Mouse (Mus musculus): Measurements from ENCODE around the gene Ypel5. TPM values are rescaled to one million over a fixed set of nuclear protein-coding genes. Genes with fewer than 3 reads are reported as not detected.

Ypel5 gene
- polyA plus RNA-seq, 3 experiments from 2014 or later: 77.9 to 83.0 (median 79.6) TPM

GRCm38 (mm10) chr17:72844949-72845490, 8.8 kb downstream of the Ypel5 start:
- no peak for ATAC-seq

- no peak for ATAC-seq
These were observed 9.3 kb downstream of the Ypel5 start for GRCm38 (mm10) chr17:72845521-72845920.

GRCm38 (mm10) chr17:72855298-72855697, 19.0 kb downstream of the Ypel5 start:
- ATAC-seq: no peak

GRCm38 (mm10) chr17:72857677-72858633, 21.7 kb downstream of the Ypel5 start:
- peak; percentile 86 for ATAC-seq

DNA sequence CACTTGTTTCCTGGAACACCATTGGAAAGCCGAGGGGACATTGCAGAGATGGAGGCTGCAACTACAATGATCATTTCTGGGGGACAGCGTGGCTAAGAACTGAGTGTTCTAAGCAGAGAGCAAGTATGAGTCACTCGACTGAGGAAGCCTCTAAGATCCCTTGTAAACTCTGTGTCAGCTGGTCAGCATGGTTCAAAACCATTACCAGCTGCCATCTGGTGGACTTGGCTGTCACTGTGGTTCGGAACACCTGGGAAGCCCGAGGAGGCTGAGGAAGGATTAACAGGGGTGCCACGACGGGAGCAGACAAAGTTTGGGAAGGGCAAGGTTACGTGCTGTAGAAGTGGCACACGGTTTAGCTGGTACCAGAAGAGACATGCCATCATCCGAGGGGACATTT, 27.0 kb downstream of the Ypel5 start:
- ATAC-seq: no peak

GRCm38 (mm10) chr17:72866624-72867245, 30.5 kb downstream of the Ypel5 start:
- no peak for ATAC-seq

- ATAC-seq: no peak
These were observed 31.9 kb downstream of the Ypel5 start for GRCm38 (mm10) chr17:72868181-72868580.

- no peak for ATAC-seq
These were observed 42.7 kb downstream of the Ypel5 start for GRCm38 (mm10) chr17:72878979-72879378.

DNA sequence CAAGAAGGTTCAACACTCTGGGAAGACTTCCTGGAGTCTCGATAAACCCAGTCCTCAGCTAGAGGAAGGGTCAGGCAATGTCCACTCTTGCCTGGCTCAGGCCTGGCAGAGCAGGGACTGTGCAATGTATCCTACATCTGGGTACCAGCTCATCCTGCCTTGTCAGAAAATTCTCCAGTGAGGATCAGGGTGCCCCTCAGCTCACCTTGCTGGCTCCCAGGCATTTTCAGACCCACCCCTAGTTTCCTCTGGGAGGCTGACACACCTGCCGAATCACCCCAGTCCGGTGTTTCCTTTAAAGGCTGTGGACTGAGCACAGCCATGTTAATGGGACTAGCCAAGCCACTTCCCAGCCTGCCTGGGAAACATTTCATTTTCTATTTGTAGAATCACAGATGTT, 43.9 kb downstream of the Ypel5 start:
- ATAC-seq: no peak

DNA sequence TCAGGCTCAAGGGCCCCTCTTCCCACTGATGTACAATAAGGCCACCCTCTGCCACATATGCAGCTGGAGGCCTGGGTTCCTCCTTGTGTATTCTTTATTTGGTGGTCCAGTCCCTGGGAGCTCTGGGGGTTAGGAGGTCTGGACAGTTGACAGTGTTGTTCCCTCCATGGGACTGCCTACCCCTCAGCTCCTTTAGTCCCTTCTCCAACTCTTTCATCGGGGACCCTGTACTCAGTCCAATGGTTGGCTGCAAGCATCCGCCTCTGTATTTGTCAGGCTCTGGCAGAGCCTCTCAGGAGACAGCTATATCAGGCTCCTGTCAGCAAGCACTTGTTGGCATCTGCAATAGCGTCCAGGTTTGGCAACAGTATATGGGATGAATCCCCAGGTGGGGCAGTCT, 44.8 kb downstream of the Ypel5 start:
- no peak for ATAC-seq

DNA sequence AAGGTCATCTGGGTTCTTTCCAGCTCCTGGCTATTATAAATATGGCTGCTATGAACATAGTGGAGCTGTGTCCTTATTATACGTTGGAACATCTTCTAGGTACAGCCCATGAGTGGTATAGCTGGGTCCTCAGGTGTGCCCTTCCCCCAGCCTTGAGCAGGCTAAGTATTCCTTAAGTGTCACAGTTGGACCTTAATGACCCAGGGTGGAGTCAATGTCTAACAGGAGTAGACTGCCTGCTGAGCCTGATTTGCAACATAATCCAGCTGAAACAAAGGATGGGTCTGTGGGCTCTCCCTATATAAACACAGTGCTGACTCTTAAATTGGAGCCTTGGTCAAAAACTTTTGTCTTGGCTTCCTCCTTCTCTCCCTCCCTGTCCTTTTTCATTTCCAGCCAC, 45.6 kb downstream of the Ypel5 start:
- no peak for ATAC-seq

GRCm38 (mm10) chr17:72889556-72890397, 53.5 kb downstream of the Ypel5 start:
- peak; percentile 76 for ATAC-seq

DNA sequence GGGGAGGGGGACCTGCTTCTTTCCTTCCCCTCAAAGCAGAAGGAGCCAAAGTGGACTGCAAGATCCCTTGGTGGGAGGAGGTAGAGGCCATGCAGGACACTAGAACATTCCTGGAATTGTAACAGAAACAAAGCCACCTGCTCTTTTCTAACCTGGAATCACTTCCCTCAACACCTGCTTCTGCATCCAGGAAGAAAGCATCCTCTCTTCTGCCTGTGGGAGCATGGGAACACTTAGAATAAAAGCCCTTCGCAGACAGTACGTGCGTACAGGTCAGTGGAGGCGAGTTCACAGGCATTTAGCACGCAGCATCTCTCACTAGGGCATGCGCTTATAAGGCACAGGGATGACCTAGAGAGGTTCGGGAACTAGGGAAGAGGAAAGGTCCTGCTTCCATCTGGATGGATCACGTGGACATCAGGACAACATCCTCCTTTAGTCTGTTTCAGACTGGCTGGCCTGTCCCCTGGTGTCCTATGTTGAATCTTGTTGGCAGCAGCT, 54.2 kb downstream of the Ypel5 start:
- no peak for ATAC-seq

DNA sequence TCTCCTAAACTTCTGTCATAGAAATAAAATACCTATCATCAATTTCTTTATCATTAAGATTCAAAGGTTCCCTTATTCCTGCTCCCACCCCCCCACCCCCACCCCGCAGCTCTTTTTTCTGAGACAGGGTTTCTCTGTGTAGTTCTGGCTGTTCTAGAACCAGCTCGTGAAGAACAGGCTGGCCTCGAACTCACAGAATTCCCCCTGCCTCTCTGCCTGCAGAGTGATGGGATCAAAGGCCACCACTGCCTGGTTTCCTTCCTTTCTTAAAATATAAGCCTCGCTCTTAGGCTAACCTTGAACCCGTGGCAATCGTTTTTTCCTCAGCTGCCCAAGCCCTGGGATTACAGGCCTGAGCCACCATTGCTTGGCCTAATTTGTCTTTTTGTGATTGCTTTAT, 55.3 kb downstream of the Ypel5 start:
- no peak for ATAC-seq

DNA sequence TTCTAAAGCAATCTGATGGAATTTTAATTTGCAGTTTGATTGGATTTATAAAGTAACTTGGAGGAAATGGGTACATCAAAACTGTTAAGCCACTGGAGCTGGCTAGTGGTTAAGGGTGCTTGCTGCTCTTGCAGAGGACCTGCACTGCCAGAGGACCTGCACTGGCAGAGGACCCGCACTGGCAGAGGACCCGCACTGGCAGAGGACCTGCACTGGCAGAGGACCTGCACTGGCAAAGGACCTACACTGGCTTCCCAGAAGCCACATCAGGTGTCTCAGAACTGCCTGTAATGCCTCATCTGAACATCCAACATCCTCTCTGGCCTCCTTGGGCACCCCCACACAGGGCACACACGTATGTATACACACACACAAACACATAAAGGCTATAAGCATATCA, 59.3 kb downstream of the Ypel5 start:
- ATAC-seq: no peak

DNA sequence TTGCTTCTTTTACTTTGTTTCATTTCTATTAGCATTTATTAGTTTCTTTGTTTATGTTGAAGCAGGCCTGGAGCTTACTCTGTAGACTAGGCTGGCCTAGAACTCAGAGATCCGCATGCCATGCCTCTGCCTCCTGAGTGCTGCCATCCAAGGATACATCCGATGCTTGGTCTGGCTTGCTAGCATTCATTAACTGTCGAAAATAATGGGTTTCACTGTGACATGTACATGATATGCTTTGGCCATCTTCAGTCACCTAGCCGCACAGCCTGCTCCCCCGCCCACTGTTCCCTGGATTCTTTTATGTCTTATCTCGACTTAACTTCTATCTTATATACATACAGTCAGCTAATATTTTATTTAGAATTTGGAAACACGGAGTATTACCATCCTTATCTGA, 60.8 kb downstream of the Ypel5 start:
- no peak for ATAC-seq

DNA sequence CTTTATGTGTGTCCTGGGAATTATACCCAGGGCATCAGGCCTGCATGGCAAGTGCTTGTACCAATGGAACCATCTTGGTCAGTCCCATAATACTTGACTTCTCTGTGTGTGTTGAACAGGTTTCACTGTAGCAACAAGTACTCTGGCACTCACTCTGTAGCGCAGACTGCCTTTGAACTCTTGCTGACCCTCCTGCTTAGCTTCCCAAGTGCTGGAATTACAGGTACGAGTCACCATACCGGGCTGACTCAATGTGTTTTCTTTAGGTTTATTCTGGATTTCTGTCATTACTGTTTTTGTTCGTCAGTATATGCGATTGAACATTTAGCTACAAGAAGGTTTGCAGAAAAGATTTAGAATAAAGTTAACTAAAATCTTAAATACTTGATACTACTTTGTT, 61.7 kb downstream of the Ypel5 start:
- ATAC-seq: no peak

GRCm38 (mm10) chr17:72898775-72899174, 62.5 kb downstream of the Ypel5 start:
- ATAC-seq: no peak
